Mouse (Mus musculus) heart, embryonic 11.5 days (tissue): ENCODE measurements at regions not wholly inside any gene's neighbourhood (a gene's known extent, or its start where the extent isn't known, plus 50 kb on each side); places are given as distances from the start of the nearest gene placed in this dataset.
A peak's percentile ranks its signal among the peaks of the same experiment; 100 is the strongest.

Source experiments
- ATAC-seq: fragments of 200-750 bp; cut with Nextera tagmentation; replicated peaks from 2 replicates; pipeline ENCODE4 v1.8.0; 2017; ENCODE audit warnings: moderate library complexity; ENCODE audit not compliant: insufficient number of reproducible peaks, low FRiP score, low TSS enrichment
- H3K27ac ChIP-seq: fragments of 300-500 bp; sonication (generic); 2 replicates; pipeline ENCODE4 v1.5.1; 2014; ENCODE audit warnings: mild to moderate bottlenecking, low read depth, low read length
- H3K27me3 ChIP-seq: fragments of 300-500 bp; sonication (generic); 2 replicates; pipeline ENCODE4 v1.6.1; 2014; ENCODE audit warnings: mild to moderate bottlenecking, low read length, mixed read lengths; ENCODE audit not compliant: control insufficient read depth, insufficient read depth
- H3K36me3 ChIP-seq: fragments of 300-500 bp; sonication (generic); 2 replicates; pipeline ENCODE4 v1.6.1; 2014; ENCODE audit warnings: mild to moderate bottlenecking, low read length, moderate library complexity, mixed read lengths; ENCODE audit not compliant: control insufficient read depth, insufficient read depth
- H3K4me1 ChIP-seq: fragments of 300-500 bp; sonication (generic); 2 replicates; pipeline ENCODE4 v1.6.1; 2014; ENCODE audit warnings: low read length; ENCODE audit not compliant: control insufficient read depth, insufficient read depth
- H3K4me2 ChIP-seq: fragments of 300-500 bp; sonication (generic); 2 replicates; pipeline ENCODE4 v1.6.1; 2014; ENCODE audit warnings: mild to moderate bottlenecking, moderate library complexity
- H3K4me3 ChIP-seq: fragments of 300-500 bp; sonication (generic); 2 replicates; pipeline ENCODE4 v1.5.1; 2014; ENCODE audit warnings: low read depth, low read length
- H3K9ac ChIP-seq: fragments of 300-500 bp; sonication (generic); 2 replicates; pipeline ENCODE4 v1.6.1; 2014; ENCODE audit warnings: mild to moderate bottlenecking, low read depth, low read length, moderate library complexity
- H3K9me3 ChIP-seq: fragments of 300-500 bp; sonication (generic); replicated peaks from 2 replicates; pipeline ENCODE4 v1.6.1; 2016; ENCODE audit warnings: low read length; ENCODE audit not compliant: control insufficient read depth
- WGBS: fragments of 180-500 bp; shearing (Covaris S2); extraction: QIAGEN DNeasy Blood & Tissue Kit; methylation state at CpG from one replicate; pipeline ENCODE4 v1.1.7; 2014; ENCODE audit not compliant: insufficient replicate concordance; 5-methylcytosine and 5-hydroxymethylcytosine counted together

- Histone ChIP-seq H3K4me2 (no peak overlapping the region), H3K9ac (no peak overlapping the region), H3K27ac (no peak overlapping the region), H3K36me3 (no peaks in the 10 kb centered on the region), H3K4me3 (no peak overlapping the region), H3K4me1 (no peaks in the 10 kb centered on the region), H3K9me3 (no peaks in the 10 kb centered on the region), H3K27me3 (no peaks in the 10 kb centered on the region)
- WGBS, result 81% methylated on average over 4 of the region's 4 CpGs
- no peak for ATAC-seq
Measured at GRCm38 (mm10) chr10:99635796-99636195, 123.7 kb downstream of the Csl start.

- no peak overlapping the region for H3K4me3 ChIP-seq
- no peaks in the 10 kb centered on the region for H3K36me3 ChIP-seq
- H3K4me1 ChIP-seq, result no peaks in the 10 kb centered on the region
- 82% methylated on average over 7 of the region's 7 CpGs for WGBS
- H3K9me3 ChIP-seq, result no peaks in the 10 kb centered on the region
- H3K9ac ChIP-seq, result no peak overlapping the region
- H3K27ac ChIP-seq, result no peak overlapping the region
- ATAC-seq, result no peak
- no peaks in the 10 kb centered on the region for H3K27me3 ChIP-seq
- H3K4me2 ChIP-seq, result no peak overlapping the region
Measured at GRCm38 (mm10) chr10:99639022-99639421, 120.4 kb downstream of the Csl start.

- no peaks in the 10 kb centered on the region for H3K36me3 ChIP-seq
- ATAC-seq, result no peak
- H3K9me3 ChIP-seq, result no peaks in the 10 kb centered on the region
- no peak overlapping the region for H3K4me3 ChIP-seq
- no peaks in the 10 kb centered on the region for H3K27me3 ChIP-seq
- no peak overlapping the region for H3K4me2 ChIP-seq
- WGBS, result 66% methylated on average over 5 of the region's 5 CpGs
- H3K27ac ChIP-seq, result no peak overlapping the region
- no peaks in the 10 kb centered on the region for H3K4me1 ChIP-seq
- no peak overlapping the region for H3K9ac ChIP-seq
Measured at GRCm38 (mm10) chr10:99639469-99639868, 120.0 kb downstream of the Csl start.

DNA sequence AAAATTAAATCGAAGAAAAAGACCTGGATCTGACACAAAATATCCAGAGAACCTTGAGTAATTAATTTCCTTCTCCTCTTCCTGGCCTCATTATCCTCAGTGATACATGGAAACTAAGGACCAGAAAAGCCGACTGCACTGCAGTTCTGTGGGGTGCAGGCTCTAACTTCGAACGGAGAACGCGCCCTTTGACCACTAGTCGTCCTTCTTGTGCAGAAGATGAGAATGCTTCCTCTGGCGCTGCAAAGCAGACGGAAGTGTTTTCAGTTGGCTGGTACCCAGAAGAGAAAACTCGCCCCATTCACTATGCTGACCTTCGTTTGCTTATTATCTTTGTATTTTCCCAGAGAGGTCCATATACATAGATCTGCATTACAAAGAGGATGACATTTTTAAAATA, 117.7 kb downstream of the Csl start:
- H3K4me2 ChIP-seq, result no peak overlapping the region
- 0 out of 2 replicates have a peak, but pooled peaks have one; percentile 26 for ATAC-seq
- 12% methylated on average over 11 of the region's 11 CpGs for WGBS
- no peak overlapping the region for H3K27ac ChIP-seq
- H3K36me3 ChIP-seq, result no peaks in the 10 kb centered on the region
- H3K4me1 ChIP-seq, result no peaks in the 10 kb centered on the region
- no peaks in the 10 kb centered on the region for H3K27me3 ChIP-seq
- H3K9me3 ChIP-seq, result no peaks in the 10 kb centered on the region
- H3K9ac ChIP-seq, result no peak overlapping the region
- H3K4me3 ChIP-seq, result no peak overlapping the region

- Histone ChIP-seq H3K4me3 (no peak overlapping the region), H3K4me2 (no peak overlapping the region), H3K9me3 (no peaks in the 10 kb centered on the region), H3K27ac (no peak overlapping the region), H3K27me3 (no peaks in the 10 kb centered on the region), H3K4me1 (no peaks in the 10 kb centered on the region), H3K9ac (no peak overlapping the region), H3K36me3 (no peaks in the 10 kb centered on the region)
- ATAC-seq, result no peak
- WGBS, result 60% methylated on average over 4 of the region's 4 CpGs
Measured at GRCm38 (mm10) chr10:99642201-99642827, 117.1 kb downstream of the Csl start.

DNA sequence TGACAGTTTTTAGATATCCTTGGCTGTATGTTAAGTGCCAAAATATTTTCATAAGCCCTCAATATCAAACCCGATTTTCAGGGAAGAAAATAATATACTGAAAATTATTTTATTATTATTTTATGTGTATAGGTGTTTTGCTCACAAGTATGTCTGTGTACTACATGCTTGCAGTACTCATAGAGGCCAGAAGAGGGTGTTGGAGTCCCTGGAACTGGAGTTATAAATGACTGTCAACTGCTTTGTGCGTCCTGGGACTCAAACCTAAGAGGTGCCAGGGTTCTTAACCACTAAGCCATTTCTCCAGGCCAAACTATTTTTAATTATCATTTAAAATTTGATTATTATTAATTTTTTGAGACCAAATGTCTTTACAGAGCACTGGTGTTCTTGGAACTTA, 114.5 kb downstream of the Csl start:
- Histone ChIP-seq H3K9ac (no peak overlapping the region), H3K36me3 (no peaks in the 10 kb centered on the region), H3K27me3 (no peaks in the 10 kb centered on the region), H3K4me1 (no peaks in the 10 kb centered on the region), H3K9me3 (no peaks in the 10 kb centered on the region), H3K4me2 (no peak overlapping the region), H3K27ac (no peak overlapping the region), H3K4me3 (no peak overlapping the region)
- WGBS, result 35% methylated on average over 2 of the region's 2 CpGs
- no peak for ATAC-seq

DNA sequence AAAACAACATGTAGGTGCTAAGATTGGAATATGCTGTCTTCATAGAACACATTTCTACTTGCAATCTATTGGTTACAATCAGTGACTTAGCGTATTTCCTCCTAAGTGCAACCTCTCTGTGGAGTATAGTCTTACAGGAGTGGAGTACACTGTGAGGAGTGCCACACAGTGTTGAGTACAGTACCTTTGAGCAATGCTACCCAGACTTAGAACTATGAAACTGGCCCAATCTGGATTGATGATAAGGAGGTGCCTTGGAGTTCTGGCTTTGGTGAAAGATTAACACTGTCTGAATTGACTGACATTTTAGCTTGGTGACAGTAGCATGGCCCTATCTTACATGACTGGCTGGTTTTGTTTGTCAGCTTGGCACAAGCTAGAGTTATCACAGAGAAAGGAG, 107.4 kb downstream of the Csl start:
- H3K27me3 ChIP-seq, result no peaks in the 10 kb centered on the region
- no peak for ATAC-seq
- no peak overlapping the region for H3K27ac ChIP-seq
- no peak overlapping the region for H3K4me2 ChIP-seq
- no peaks in the 10 kb centered on the region for H3K9me3 ChIP-seq
- 75% methylated on average over 1 of the region's 1 CpGs for WGBS
- H3K4me3 ChIP-seq, result no peak overlapping the region
- no peaks in the 10 kb centered on the region for H3K36me3 ChIP-seq
- H3K9ac ChIP-seq, result no peak overlapping the region
- no peaks in the 10 kb centered on the region for H3K4me1 ChIP-seq

DNA sequence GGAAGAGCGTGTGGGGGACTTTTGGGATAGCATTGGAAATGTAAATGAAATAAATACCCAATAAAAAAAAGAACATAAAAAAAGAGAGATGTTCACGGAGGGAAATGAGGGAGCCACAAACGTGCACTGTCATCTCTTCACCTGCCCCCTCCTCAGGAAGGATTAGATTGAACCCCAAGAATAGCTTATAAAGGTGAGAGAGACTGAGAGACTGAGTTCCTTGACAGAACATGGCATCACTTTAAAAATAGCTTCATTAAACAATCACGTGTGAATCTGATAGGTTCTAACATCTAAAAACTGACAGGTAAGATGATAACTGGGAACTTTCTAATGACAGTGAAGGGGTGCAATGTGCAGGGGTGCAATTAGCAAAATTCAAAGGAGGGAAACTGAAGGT, 105.2 kb downstream of the Csl start:
- H3K9ac ChIP-seq, result no peak overlapping the region
- 77% methylated on average over 4 of the region's 4 CpGs for WGBS
- no peaks in the 10 kb centered on the region for H3K4me1 ChIP-seq
- no peaks in the 10 kb centered on the region for H3K27me3 ChIP-seq
- no peak overlapping the region for H3K4me2 ChIP-seq
- H3K36me3 ChIP-seq, result no peaks in the 10 kb centered on the region
- no peak overlapping the region for H3K27ac ChIP-seq
- no peak overlapping the region for H3K4me3 ChIP-seq
- ATAC-seq, result no peak
- H3K9me3 ChIP-seq, result no peaks in the 10 kb centered on the region

DNA sequence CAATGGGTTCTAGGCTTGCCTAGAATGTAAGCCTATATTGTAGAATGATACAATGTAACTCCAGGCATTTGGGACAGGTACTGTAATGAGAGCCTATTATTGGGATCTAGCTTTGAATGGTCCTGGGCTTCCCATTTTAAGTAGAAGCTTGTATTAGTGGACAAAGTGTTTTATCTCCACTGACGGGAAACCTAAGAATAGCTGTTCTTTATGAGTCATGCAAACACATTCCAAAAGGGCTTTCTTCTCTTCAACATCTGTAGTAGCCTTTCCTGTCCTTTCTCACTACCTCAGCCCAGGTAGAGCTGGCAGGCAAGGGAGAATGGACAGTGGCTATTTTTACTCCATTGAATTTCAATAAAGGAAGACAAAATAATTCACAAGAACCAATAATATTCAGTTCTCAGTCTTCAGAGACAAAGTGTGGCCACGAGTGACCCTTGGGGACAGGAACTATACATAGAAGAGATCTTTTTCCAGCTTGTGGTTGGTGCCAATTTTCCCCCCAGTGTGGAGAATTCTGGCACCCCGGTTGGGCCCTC, 82.8 kb downstream of the Csl start:
- no peak for ATAC-seq

More for the DNA sequence above, 82.8 kb downstream of the Csl start:
- no peak overlapping the region for H3K27ac ChIP-seq
- no peak overlapping the region for H3K4me3 ChIP-seq
- no peaks in the 10 kb centered on the region for H3K4me1 ChIP-seq
- H3K27me3 ChIP-seq, result no peaks in the 10 kb centered on the region
- H3K9ac ChIP-seq, result no peak overlapping the region
- no peaks in the 10 kb centered on the region for H3K9me3 ChIP-seq
- no peak overlapping the region for H3K4me2 ChIP-seq
- WGBS, result 49% methylated on average over 3 of the region's 3 CpGs
- no peaks in the 10 kb centered on the region for H3K36me3 ChIP-seq
